Mouse (Mus musculus): ENCODE measurements around the gene Otx2. TPM values are rescaled to one million over a fixed set of nuclear protein-coding genes. Genes with fewer than 3 reads are reported as not detected.
"Not testable (repeated sequence)": the region's sequence is repeated elsewhere in the genome, so short reads cannot be mapped to it uniquely, and the experiment has no call there.

Gene Otx2
- polyA plus RNA-seq, 1 experiment from 2014 or later: 0.52 TPM

DNA sequence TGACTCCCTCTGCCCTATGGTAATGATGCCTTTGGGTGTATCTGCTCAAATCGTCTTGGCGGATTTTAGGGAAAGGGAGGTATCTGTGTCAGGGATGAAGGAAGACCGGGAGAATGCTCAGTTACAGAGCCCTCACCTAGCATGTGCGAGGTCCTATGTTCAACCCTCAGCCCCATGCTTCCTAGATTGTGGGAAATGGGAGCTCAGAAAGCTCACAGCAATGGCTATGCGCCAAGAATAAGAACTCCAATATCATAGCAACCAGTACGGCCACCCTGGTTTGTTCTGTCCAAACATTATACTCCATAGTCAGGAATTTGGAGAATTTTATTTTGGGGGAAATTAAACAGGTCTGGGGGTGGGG is 48.3 kb downstream of the Otx2 start:
- Histone ChIP-seq H3K4me2 (no peak overlapping the region), H3K4me3 (ENCODE audit: low read depth, low read length) (no peak overlapping the region), H3K27me3 (ENCODE audit: control insufficient read depth, insufficient read depth, low read length) (no peaks in the 10 kb centered on the region), H3K9ac (ENCODE audit: low read depth, low read length) (no peak overlapping the region), H3K27ac (ENCODE audit: low read depth, low read length) (no peak overlapping the region), H3K4me1 (ENCODE audit: control insufficient read depth, insufficient read depth, low read length) (no peaks in the 10 kb centered on the region), H3K9me3 (replicated peaks; ENCODE audit: control insufficient read depth, low read length) (no peaks in the 10 kb centered on the region), H3K36me3 (ENCODE audit: control insufficient read depth, insufficient read depth, low read length) (no peaks in the 10 kb centered on the region)
- no peak for ATAC-seq (replicated peaks; ENCODE audit: insufficient number of reproducible peaks, low FRiP score, low TSS enrichment)
- 67% methylated on average over 6 of the region's 6 CpGs for WGBS (ENCODE audit: insufficient replicate concordance)

DNA sequence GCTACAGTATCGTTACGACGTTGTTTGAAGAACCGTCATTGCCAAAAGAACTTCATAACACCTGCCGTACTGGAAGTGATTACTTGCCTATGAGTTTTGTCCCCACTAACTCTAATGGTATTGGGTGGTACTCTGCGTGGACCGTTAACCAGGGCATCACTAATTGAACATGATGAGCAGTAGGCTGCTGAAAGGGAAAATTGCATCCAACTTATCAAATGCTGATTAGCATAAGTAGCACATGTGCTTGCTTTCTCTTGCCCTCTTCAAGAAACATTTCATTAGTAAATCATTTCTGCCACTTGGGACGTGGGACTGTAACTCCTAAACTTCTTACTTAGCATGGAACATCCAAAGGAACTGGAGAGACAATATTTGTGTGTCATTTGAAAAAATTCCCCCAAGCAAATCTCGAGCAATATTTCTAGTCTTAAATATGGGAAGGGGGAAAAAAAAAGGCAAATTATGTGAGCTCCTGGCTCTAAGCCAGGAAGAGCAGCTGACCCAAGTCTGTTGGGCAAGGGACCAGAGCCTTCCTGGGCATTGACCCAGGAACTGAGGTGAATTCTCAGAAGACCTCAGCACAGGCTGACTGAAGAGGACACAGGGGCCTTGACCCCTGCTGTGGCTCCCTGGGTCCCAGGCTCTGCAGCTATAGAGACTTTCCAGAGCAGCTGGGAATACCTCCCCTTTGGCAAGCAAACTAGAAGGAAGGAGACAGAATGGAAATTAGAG is 48.9 kb downstream of the Otx2 start:
- WGBS (ENCODE audit: insufficient replicate concordance): 84% methylated on average over 9 of the region's 9 CpGs
- Histone ChIP-seq H3K4me2 (no peak overlapping the region), H3K27me3 (ENCODE audit: control insufficient read depth, insufficient read depth, low read length) (no peaks in the 10 kb centered on the region), H3K27ac (ENCODE audit: low read depth, low read length) (no peak overlapping the region), H3K4me3 (ENCODE audit: low read depth, low read length) (no peak overlapping the region), H3K36me3 (ENCODE audit: control insufficient read depth, insufficient read depth, low read length) (no peaks in the 10 kb centered on the region), H3K9ac (ENCODE audit: low read depth, low read length) (no peak overlapping the region), H3K4me1 (ENCODE audit: control insufficient read depth, insufficient read depth, low read length) (no peaks in the 10 kb centered on the region), H3K9me3 (replicated peaks; ENCODE audit: control insufficient read depth, low read length) (no peaks in the 10 kb centered on the region)
- no peak for ATAC-seq (replicated peaks; ENCODE audit: insufficient number of reproducible peaks, low FRiP score, low TSS enrichment)

DNA sequence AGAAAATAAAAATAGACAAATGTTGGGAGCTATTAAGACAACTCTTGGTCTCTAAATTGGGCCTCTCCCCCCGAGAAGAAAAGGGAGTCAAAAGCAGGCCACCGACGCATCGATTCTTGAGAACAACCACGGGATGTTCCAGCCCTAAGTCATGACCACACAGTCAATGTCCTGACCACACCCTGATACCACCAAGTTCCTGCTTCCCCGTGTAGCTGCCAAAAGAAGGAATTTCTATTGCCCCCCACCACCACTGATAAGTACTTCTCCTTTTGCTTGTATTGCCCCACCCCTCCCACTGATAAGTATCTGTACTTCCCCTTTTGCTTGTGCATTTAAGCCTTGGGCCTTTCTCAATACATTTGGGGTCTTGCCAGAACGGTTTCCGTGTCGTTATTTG is 50.9 kb downstream of the Otx2 start:
- not testable (repeated sequence) for H3K36me3 ChIP-seq (ENCODE audit: control insufficient read depth, insufficient read depth, low read length); ATAC-seq (replicated peaks; ENCODE audit: insufficient number of reproducible peaks, low FRiP score, low TSS enrichment); H3K9ac ChIP-seq (ENCODE audit: low read depth, low read length); H3K27me3 ChIP-seq (ENCODE audit: control insufficient read depth, insufficient read depth, low read length); H3K4me2 ChIP-seq; H3K27ac ChIP-seq (ENCODE audit: low read depth, low read length); H3K4me3 ChIP-seq (ENCODE audit: low read depth, low read length); H3K4me1 ChIP-seq (ENCODE audit: control insufficient read depth, insufficient read depth, low read length); H3K9me3 ChIP-seq (replicated peaks; ENCODE audit: control insufficient read depth, low read length)
- WGBS (ENCODE audit: insufficient replicate concordance): 76% methylated on average over 9 of the region's 9 CpGs

DNA sequence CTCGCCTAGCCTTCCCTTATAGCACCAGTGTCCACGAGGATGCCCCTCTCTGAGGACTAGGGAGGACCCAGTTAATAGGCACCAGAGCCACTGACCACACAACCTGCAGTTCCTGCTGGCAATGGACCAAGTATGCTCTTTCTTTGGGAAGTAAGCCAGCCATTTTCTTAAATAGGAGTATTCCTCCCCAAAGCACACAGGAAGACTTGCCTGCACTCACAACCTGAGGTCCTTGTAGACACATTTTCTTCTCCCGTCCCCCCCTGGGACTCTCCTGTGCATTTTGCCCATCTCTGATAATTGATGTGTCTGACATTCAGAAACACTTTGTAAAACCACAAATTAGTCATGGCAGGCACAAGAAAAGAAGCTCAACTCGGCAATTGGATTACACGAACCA is 57.3 kb downstream of the Otx2 start:
- no peaks in the 10 kb centered on the region for H3K36me3 ChIP-seq (ENCODE audit: control insufficient read depth, insufficient read depth, low read length)
- ATAC-seq (replicated peaks; ENCODE audit: insufficient number of reproducible peaks, low FRiP score, low TSS enrichment): no peak
- H3K4me2 ChIP-seq: no peak overlapping the region
- H3K27me3 ChIP-seq (ENCODE audit: control insufficient read depth, insufficient read depth, low read length): no peaks in the 10 kb centered on the region
- no peak overlapping the region for H3K9ac ChIP-seq (ENCODE audit: low read depth, low read length)
- no peak overlapping the region for H3K27ac ChIP-seq (ENCODE audit: low read depth, low read length)
- WGBS (ENCODE audit: insufficient replicate concordance): 83% methylated on average over 5 of the region's 5 CpGs
- H3K4me3 ChIP-seq (ENCODE audit: low read depth, low read length): no peak overlapping the region
- H3K9me3 ChIP-seq (replicated peaks; ENCODE audit: control insufficient read depth, low read length): no peaks in the 10 kb centered on the region
- H3K4me1 ChIP-seq (ENCODE audit: control insufficient read depth, insufficient read depth, low read length): no peaks in the 10 kb centered on the region

DNA sequence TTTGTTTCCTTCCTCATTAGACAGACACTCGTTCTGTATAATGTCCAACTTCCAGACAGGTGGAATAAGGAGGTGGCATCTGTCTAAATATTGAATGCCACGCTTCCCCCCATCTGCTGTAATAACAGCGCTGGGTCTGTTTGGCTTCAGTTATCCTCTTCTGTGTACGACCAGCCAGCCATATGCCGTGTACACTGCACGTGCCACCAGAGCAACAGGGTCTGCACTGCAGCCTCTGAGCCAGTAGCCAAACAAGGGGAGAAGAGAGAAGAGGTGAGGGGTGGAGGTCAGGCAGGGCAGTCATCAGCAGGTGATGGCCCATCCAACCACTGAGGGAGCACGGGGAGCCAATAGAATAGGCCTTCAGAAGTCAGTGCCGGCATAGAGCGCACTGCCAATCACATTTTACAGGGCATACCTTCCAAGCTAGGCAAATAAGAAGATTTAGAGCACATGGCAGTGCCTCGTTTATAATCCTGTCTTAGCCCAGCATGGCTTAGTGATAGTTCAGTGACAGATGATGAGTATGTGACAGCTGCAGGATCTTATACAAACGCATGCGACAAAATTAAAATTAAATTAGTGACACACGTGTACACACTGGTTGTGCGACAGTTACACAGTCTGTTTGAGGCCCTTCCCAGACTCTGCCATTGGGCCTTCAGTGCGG is 64.8 kb downstream of the Otx2 start:
- Histone ChIP-seq H3K4me3 (ENCODE audit: low read depth, low read length) (no peak overlapping the region), H3K4me1 (ENCODE audit: control insufficient read depth, insufficient read depth, low read length) (no peaks in the 10 kb centered on the region), H3K9ac (ENCODE audit: low read depth, low read length) (no peak overlapping the region), H3K9me3 (replicated peaks; ENCODE audit: control insufficient read depth, low read length) (no peaks in the 10 kb centered on the region), H3K36me3 (ENCODE audit: control insufficient read depth, insufficient read depth, low read length) (no peaks in the 10 kb centered on the region), H3K27ac (ENCODE audit: low read depth, low read length) (no peak overlapping the region), H3K27me3 (ENCODE audit: control insufficient read depth, insufficient read depth, low read length) (no peaks in the 10 kb centered on the region), H3K4me2 (no peak overlapping the region)
- 86% methylated on average over 15 of the region's 15 CpGs for WGBS (ENCODE audit: insufficient replicate concordance)
- no peak for ATAC-seq (replicated peaks; ENCODE audit: insufficient number of reproducible peaks, low FRiP score, low TSS enrichment)

Other genes starting within 250 kb of the Otx2 start
- gene Tmem260, start 227.7 kb downstream of the Otx2 start, polyA plus RNA-seq (2014; fragmentation: Nextera tagmentation; extraction: Ambion mirVana): 14.9 and 17.4 TPM in 2 replicates